Comparison of ENCODE assay signal across 18 mouse cellular contexts in the genomic region with DNA sequence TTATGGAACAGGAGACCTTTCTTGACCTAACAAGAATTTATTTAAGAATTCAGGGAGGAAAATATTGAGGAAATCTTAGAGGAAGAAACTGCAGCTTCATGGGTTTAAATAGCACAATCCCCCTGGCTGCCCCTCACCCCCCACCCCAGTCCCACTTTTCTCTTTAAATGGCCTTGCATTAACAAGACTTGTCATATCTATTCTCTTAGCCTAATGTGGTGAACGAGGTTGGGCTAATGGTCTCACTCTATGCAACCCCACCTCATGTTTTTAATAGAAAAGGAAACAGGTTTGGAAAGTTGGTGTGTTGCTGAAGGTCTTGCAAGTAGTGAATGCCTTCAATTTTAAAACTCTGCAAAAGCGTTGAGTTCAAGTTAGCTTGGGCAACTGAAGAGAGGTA.
"Had no signal": no experiment of that assay in that cellular context is flagged by ENCODE, and none has a peak within 500 bp of the region (broad histone marks: within the 10 kb centered on the region; RNA-seq: fewer than 3 reads in every experiment).

No protein-coding gene starts in this region.

- H3K27me3 ChIP-seq: lung, embryonic 15.5 days; midbrain, embryonic 13.5 days; neural tube, embryonic 13.5 days; neural tube, embryonic 15.5 days had no signal

- H3K27ac ChIP-seq: liver, embryonic 14.5 days; lung, embryonic 15.5 days; midbrain, embryonic 10.5 days; midbrain, embryonic 13.5 days; neural tube, embryonic 13.5 days; neural tube, embryonic 15.5 days had no signal

- H3K36me3 ChIP-seq: lung, embryonic 15.5 days; midbrain, embryonic 10.5 days; midbrain, embryonic 13.5 days; neural tube, embryonic 13.5 days; neural tube, embryonic 15.5 days had no signal

- H3K4me1 ChIP-seq: lung, embryonic 15.5 days; midbrain, embryonic 13.5 days had no signal

- H3K4me2 ChIP-seq: lung, embryonic 15.5 days; midbrain, embryonic 13.5 days; neural tube, embryonic 13.5 days; neural tube, embryonic 15.5 days had no signal

- H3K4me3 ChIP-seq: lung, embryonic 15.5 days; midbrain, embryonic 10.5 days; midbrain, embryonic 13.5 days; myocyte; neural tube, embryonic 13.5 days; neural tube, embryonic 15.5 days had no signal

- H3K9me3 ChIP-seq: lung, embryonic 15.5 days; midbrain, embryonic 10.5 days; midbrain, embryonic 13.5 days; neural tube, embryonic 13.5 days; neural tube, embryonic 15.5 days had no signal

- H3K9ac ChIP-seq: liver, embryonic 14.5 days; lung, embryonic 15.5 days; midbrain, embryonic 13.5 days; neural tube, embryonic 13.5 days; neural tube, embryonic 15.5 days had no signal

- ATAC-seq: lung, postnatal 0 days; midbrain, embryonic 13.5 days; midbrain, embryonic 16.5 days had no signal

- DNase-seq: lung, adult 2 months; lung, postnatal 4 days; right cerebral cortex, adult 18-20 months; right cerebral cortex, postnatal 25 days; right cerebral cortex, postnatal 4 days; spleen, adult 18-20 months; thymus, adult 18-20 months; thymus, postnatal 14 days; thymus, postnatal 4 days had no signal
